Mouse (Mus musculus): Measurements from ENCODE around the gene Zic4. TPM values are rescaled to one million over a fixed set of nuclear protein-coding genes. Genes with fewer than 3 reads are reported as not detected.

Gene Zic4
- total RNA-seq, 1 experiment: not detected

DNA sequence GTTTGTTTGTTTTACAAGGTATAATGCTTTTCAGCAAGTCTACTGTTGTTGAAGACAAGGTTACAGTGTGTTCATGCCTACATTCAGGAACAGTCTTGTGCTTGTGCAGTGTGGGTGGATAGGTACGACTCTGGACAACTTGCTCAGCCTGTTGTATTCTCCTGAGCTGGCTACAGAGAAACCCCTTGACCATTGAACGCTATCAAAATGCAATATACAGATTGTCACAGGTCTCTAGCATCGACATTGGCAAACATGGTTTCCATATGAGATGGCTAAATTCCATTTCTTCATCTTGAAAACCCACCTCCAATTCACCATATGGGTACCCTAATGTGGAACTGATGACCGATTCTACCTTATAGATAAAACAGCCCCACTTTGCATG lies 5.9 kb upstream of the Zic4 start:
- DNase-seq (ENCODE audit: low read depth, low spot score): no peak
- H3K27ac ChIP-seq (ENCODE audit: insufficient read depth, low read depth, low read length, poor library complexity, severe bottlenecking): no peak overlapping the region
- TF ChIP-seq MAFK (IDR thresholded peaks at IDR 0.05; ENCODE audit: insufficient read depth, low read depth, low read length) (no peak), HCFC1 (IDR thresholded peaks at IDR 0.05; ENCODE audit: borderline replicate concordance, insufficient read depth, low read length) (no peak), ZC3H11A (IDR thresholded peaks at IDR 0.05; ENCODE audit: borderline replicate concordance, low read depth, low read length) (no peak), CHD2 (IDR thresholded peaks at IDR 0.05; ENCODE audit: low read depth, low read length) (no peak), ZNF384 (IDR thresholded peaks at IDR 0.05; ENCODE audit: low read depth, low read length) (no peak)
- H3K36me3 ChIP-seq (ENCODE audit: control insufficient read depth, insufficient read depth, low read length, poor library complexity, severe bottlenecking): no peaks in the 10 kb centered on the region
- H3K9ac ChIP-seq (ENCODE audit: insufficient read depth, low read depth, low read length, poor library complexity, severe bottlenecking): no peak overlapping the region
- no peak overlapping the region for H3K4me3 ChIP-seq (ENCODE audit: insufficient read depth in 1 of 2, low read depth in 1 of 2, low read length in 2 of 2, poor library complexity in 1 of 2, severe bottlenecking in 1 of 2)
- peaks cover 0 to 5% of the 10 kb centered on the region in 2 experiments; a peak in 1 of 4 replicates for H3K4me1 ChIP-seq (ENCODE audit: control insufficient read depth in 2 of 2, insufficient read depth in 2 of 2, low read length in 2 of 2, poor library complexity in 1 of 2)
- in situ Hi-C loops (cut with MboI; ENCODE audit: low sequenced_read_pairs in 2 of 2, unreplicated experiment in 2 of 2): loop anchor here in 1 of 2 experiments (25.0 kb wide), 1 partner anchor 1444 kb away; the partner anchor contains the start of gene Rasgrf1
- no peaks in the 10 kb centered on the region for H3K9me3 ChIP-seq (ENCODE audit: control insufficient read depth, insufficient read depth, low read depth, low read length)

- peaks cover 0 to 6% of the 10 kb centered on the region in 2 experiments; a peak in 1 of 4 replicates for H3K4me1 ChIP-seq (ENCODE audit: control insufficient read depth in 2 of 2, insufficient read depth in 2 of 2, low read length in 2 of 2, poor library complexity in 1 of 2)
- TF ChIP-seq ZC3H11A (IDR thresholded peaks at IDR 0.05; ENCODE audit: borderline replicate concordance, low read depth, low read length): no peak
- no peak for TF ChIP-seq MAFK (IDR thresholded peaks at IDR 0.05; ENCODE audit: insufficient read depth, low read depth, low read length)
- no peak for TF ChIP-seq ZNF384 (IDR thresholded peaks at IDR 0.05; ENCODE audit: low read depth, low read length)
- no peak for TF ChIP-seq CHD2 (IDR thresholded peaks at IDR 0.05; ENCODE audit: low read depth, low read length)
- no peak for TF ChIP-seq HCFC1 (IDR thresholded peaks at IDR 0.05; ENCODE audit: borderline replicate concordance, insufficient read depth, low read length)
- H3K9me3 ChIP-seq (ENCODE audit: control insufficient read depth, insufficient read depth, low read depth, low read length): no peaks in the 10 kb centered on the region
- H3K4me3 ChIP-seq (ENCODE audit: insufficient read depth in 1 of 2, low read depth in 1 of 2, low read length in 2 of 2, poor library complexity in 1 of 2, severe bottlenecking in 1 of 2): no peak overlapping the region
- H3K36me3 ChIP-seq (ENCODE audit: control insufficient read depth, insufficient read depth, low read length, poor library complexity, severe bottlenecking): no peaks in the 10 kb centered on the region
- H3K27ac ChIP-seq (ENCODE audit: insufficient read depth, low read depth, low read length, poor library complexity, severe bottlenecking): no peak overlapping the region
- in situ Hi-C loops (cut with MboI; ENCODE audit: low sequenced_read_pairs in 2 of 2, unreplicated experiment in 2 of 2): loop anchor here in 1 of 2 experiments (25.0 kb wide), 1 partner anchor 1445 kb away; the partner anchor contains the start of gene Rasgrf1
- no peak overlapping the region for H3K9ac ChIP-seq (ENCODE audit: insufficient read depth, low read depth, low read length, poor library complexity, severe bottlenecking)
- DNase-seq (ENCODE audit: low read depth, low spot score): no peak
These were observed 4.9 kb upstream of the Zic4 start for GRCm38 (mm10) chr9:91357321-91357720.

GRCm38 (mm10) chr9:91358851-91359687 lies 3.1 kb upstream of the Zic4 start:
- in situ Hi-C loops (cut with MboI; ENCODE audit: low sequenced_read_pairs in 2 of 2, unreplicated experiment in 2 of 2): loop anchor here in 1 of 2 experiments (25.0 kb wide), 1 partner anchor 1447 kb away; the partner anchor contains the start of gene Rasgrf1

GRCm38 (mm10) chr9:91360151-91361032 lies 1.8 kb upstream of the Zic4 start:
- in situ Hi-C loops (cut with MboI; ENCODE audit: low sequenced_read_pairs in 2 of 2, unreplicated experiment in 2 of 2): loop anchor here (10.0 to 25.0 kb wide), 2 partner anchors 1448 to 1456 kb away; partner anchors contain the start of gene Rasgrf1 (in 2 of the 2)
- Histone ChIP-seq H3K36me3 (ENCODE audit: control insufficient read depth, insufficient read depth, low read length, poor library complexity, severe bottlenecking) (no peaks in the 10 kb centered on the region), H3K4me1 (ENCODE audit: control insufficient read depth in 2 of 2, insufficient read depth in 2 of 2, low read length in 2 of 2, poor library complexity in 1 of 2) (peaks cover 0 to 4% of the 10 kb centered on the region in 2 experiments; a peak in 1 of 4 replicates), H3K27ac (ENCODE audit: insufficient read depth, low read depth, low read length, poor library complexity, severe bottlenecking) (no peak overlapping the region), H3K4me3 (ENCODE audit: insufficient read depth in 1 of 2, low read depth in 1 of 2, low read length in 2 of 2, poor library complexity in 1 of 2, severe bottlenecking in 1 of 2) (no peak overlapping the region), H3K9ac (ENCODE audit: insufficient read depth, low read depth, low read length, poor library complexity, severe bottlenecking) (no peak overlapping the region), H3K9me3 (ENCODE audit: control insufficient read depth, insufficient read depth, low read depth, low read length) (no peaks in the 10 kb centered on the region)
- TF ChIP-seq CHD2 (IDR thresholded peaks at IDR 0.05; ENCODE audit: low read depth, low read length): no peak
- no peak for TF ChIP-seq HCFC1 (IDR thresholded peaks at IDR 0.05; ENCODE audit: borderline replicate concordance, insufficient read depth, low read length)
- no peak for TF ChIP-seq ZNF384 (IDR thresholded peaks at IDR 0.05; ENCODE audit: low read depth, low read length)
- no peak for TF ChIP-seq MAFK (IDR thresholded peaks at IDR 0.05; ENCODE audit: insufficient read depth, low read depth, low read length)
- no peak for TF ChIP-seq ZC3H11A (IDR thresholded peaks at IDR 0.05; ENCODE audit: borderline replicate concordance, low read depth, low read length)
- DNase-seq (ENCODE audit: low read depth, low spot score): no peak

More at GRCm38 (mm10) chr9:91358851-91359687, 3.1 kb upstream of the Zic4 start:
- no peak for DNase-seq (ENCODE audit: low read depth, low spot score)
- TF ChIP-seq HCFC1 (IDR thresholded peaks at IDR 0.05; ENCODE audit: borderline replicate concordance, insufficient read depth, low read length): no peak
- no peak for TF ChIP-seq ZNF384 (IDR thresholded peaks at IDR 0.05; ENCODE audit: low read depth, low read length)
- TF ChIP-seq MAFK (IDR thresholded peaks at IDR 0.05; ENCODE audit: insufficient read depth, low read depth, low read length): no peak
- TF ChIP-seq CHD2 (IDR thresholded peaks at IDR 0.05; ENCODE audit: low read depth, low read length): no peak
- no peak for TF ChIP-seq ZC3H11A (IDR thresholded peaks at IDR 0.05; ENCODE audit: borderline replicate concordance, low read depth, low read length)
- Histone ChIP-seq H3K9me3 (ENCODE audit: control insufficient read depth, insufficient read depth, low read depth, low read length) (no peaks in the 10 kb centered on the region), H3K36me3 (ENCODE audit: control insufficient read depth, insufficient read depth, low read length, poor library complexity, severe bottlenecking) (no peaks in the 10 kb centered on the region), H3K4me1 (ENCODE audit: control insufficient read depth in 2 of 2, insufficient read depth in 2 of 2, low read length in 2 of 2, poor library complexity in 1 of 2) (peaks cover 0 to 4% of the 10 kb centered on the region in 2 experiments; a peak in 1 of 4 replicates), H3K9ac (ENCODE audit: insufficient read depth, low read depth, low read length, poor library complexity, severe bottlenecking) (no peak overlapping the region), H3K27ac (ENCODE audit: insufficient read depth, low read depth, low read length, poor library complexity, severe bottlenecking) (no peak overlapping the region), H3K4me3 (ENCODE audit: insufficient read depth in 1 of 2, low read depth in 1 of 2, low read length in 2 of 2, poor library complexity in 1 of 2, severe bottlenecking in 1 of 2) (no peak overlapping the region)
